ENCODE assay signal across 9 mouse cellular contexts in the genomic region with DNA sequence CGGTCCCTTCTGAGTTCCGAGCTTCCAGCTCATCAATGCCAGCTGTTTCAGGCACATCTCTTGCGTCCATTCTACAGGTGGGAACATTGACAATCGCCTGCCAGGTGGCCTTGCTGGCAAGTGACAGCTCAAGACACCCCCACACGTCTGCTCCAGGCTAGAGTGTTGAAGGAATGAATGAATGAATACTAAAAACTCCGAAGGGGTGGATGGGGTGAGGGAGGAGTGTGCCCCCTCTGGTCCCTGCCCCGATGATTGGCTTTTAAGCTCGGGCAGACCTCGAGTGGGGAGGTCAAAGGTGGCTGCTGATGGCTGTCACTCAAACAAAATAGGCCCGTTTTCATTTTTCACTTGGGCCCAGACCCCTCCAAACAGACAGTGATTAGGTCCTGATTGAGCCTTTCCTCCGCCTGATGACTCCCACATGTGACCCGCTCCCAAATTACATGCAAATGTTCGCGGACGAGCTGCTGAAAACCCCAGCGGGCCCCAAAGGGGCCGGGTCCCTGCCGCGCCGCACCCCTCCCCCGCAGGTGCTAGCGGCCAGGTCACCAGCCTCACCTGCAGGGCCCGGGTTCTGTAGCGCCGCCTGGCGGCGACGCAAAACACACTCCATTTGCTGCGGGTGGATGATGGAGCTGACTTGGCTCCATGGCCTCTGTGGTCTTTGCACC.
DNase-seq lines count a peak whose midpoint lies in the region; ATAC-seq and TF ChIP-seq lines count a peak whose summit lies in the region.
"Had no signal": no experiment of that assay in that cellular context is flagged by ENCODE, and none has a peak within 500 bp of the region (broad histone marks: within the 10 kb centered on the region; RNA-seq: fewer than 3 reads in every experiment).

No protein-coding gene starts in this region.

- H3K4me3 ChIP-seq in layer of hippocampus, adult 2 months, result no peak overlapping the region
- H3K4me3 ChIP-seq in cerebellum, adult 2 months (replicated peaks; ENCODE audit: insufficient read depth, low read depth, low read length), result no peak overlapping the region
- H3K4me3 ChIP-seq in lung, postnatal 0 days (ENCODE audit: low read depth, low read length), result peak overlapping the region; percentile 20; the same call in 1 of the 2 replicates
- H3K4me3 ChIP-seq in stomach, embryonic 15.5 days (replicated peaks), result peak overlapping the region; percentile 28

- intact Hi-C loops in left cerebral cortex, postnatal 25 days (cut with DNase I), result loop anchor here (2.0 kb wide), 2 partner anchors 66 to 78 kb away; no protein-coding TSS in a partner anchor

- H3K9ac ChIP-seq in lung, postnatal 0 days (replicated peaks; ENCODE audit: low read depth), result no peak overlapping the region
- no peak overlapping the region for H3K9ac ChIP-seq in stomach, embryonic 15.5 days

- H3K27ac ChIP-seq in layer of hippocampus, adult 2 months, result no peak overlapping the region
- no peak overlapping the region for H3K27ac ChIP-seq in cerebellum, adult 2 months (ENCODE audit: insufficient read depth, low read length)
- H3K27ac ChIP-seq in lung, postnatal 0 days (ENCODE audit: low read length), result no peak overlapping the region
- H3K27ac ChIP-seq in stomach, embryonic 15.5 days, result no peak overlapping the region

- H3K9me3 ChIP-seq in lung, postnatal 0 days (ENCODE audit: low read length), result no peaks in the 10 kb centered on the region
- no peaks in the 10 kb centered on the region for H3K9me3 ChIP-seq in stomach, embryonic 15.5 days

- H3K27me3 ChIP-seq in cerebellum, adult 2 months (ENCODE audit: control insufficient read depth, insufficient read depth, low read length), result peaks cover 9% of the 10 kb centered on the region; the same call in 1 of the 2 replicates
- H3K27me3 ChIP-seq in lung, postnatal 0 days (replicated peaks; ENCODE audit: insufficient read depth, low read length), result peaks cover 27% of the 10 kb centered on the region
- H3K27me3 ChIP-seq in stomach, embryonic 15.5 days (replicated peaks), result peaks cover 7% of the 10 kb centered on the region; the same call in 1 of the 2 replicates

- H3K4me1 ChIP-seq in cerebellum, adult 2 months (ENCODE audit: control insufficient read depth, insufficient read depth, low read length), result peaks cover 8% of the 10 kb centered on the region; the same call in 1 of the 2 replicates
- H3K4me1 ChIP-seq in lung, postnatal 0 days (ENCODE audit: insufficient read depth, low read depth, low read length), result no peaks in the 10 kb centered on the region
- peaks cover 26% of the 10 kb centered on the region for H3K4me1 ChIP-seq in stomach, embryonic 15.5 days

- TF ChIP-seq EP300 in lung, postnatal 0 days (IDR thresholded peaks at IDR 0.05), result no peak

- TF ChIP-seq CTCF in layer of hippocampus, adult 2 months (conservative IDR thresholded peaks at IDR 0.05), result peak; percentile 75
- peak; percentile 65 for TF ChIP-seq CTCF in cerebellum, adult 2 months (IDR thresholded peaks at IDR 0.05; ENCODE audit: borderline replicate concordance, insufficient read depth, low read depth, low read length)
- peak; percentile 77 for TF ChIP-seq CTCF in lung, postnatal 0 days (IDR thresholded peaks at IDR 0.05)

- 3% methylated on average over 29 of the region's 29 CpGs for WGBS in cerebellum, adult 2 months
- WGBS in lung, postnatal 0 days, result 4% methylated on average over 29 of the region's 29 CpGs
- WGBS in stomach, embryonic 15.5 days, result 6% methylated on average over 29 of the region's 29 CpGs

- H3K4me2 ChIP-seq in lung, postnatal 0 days (replicated peaks; ENCODE audit: low read depth, low read length), result 0 out of 2 replicates have a peak overlapping the region, but pooled peaks have one; percentile 30
- peak overlapping the region; percentile 67 for H3K4me2 ChIP-seq in stomach, embryonic 15.5 days

- H3K36me3 ChIP-seq in lung, postnatal 0 days (ENCODE audit: insufficient read depth, low read length), result no peaks in the 10 kb centered on the region
- no peaks in the 10 kb centered on the region for H3K36me3 ChIP-seq in stomach, embryonic 15.5 days

- no peak for TF ChIP-seq POLR2A in cerebellum, adult 2 months (IDR thresholded peaks at IDR 0.05; ENCODE audit: borderline replicate concordance, insufficient read depth, low read length)

- no peak for DNase-seq in layer of hippocampus, adult 2 months (ENCODE audit: low spot score in 2 of 2)
- no peak for DNase-seq in layer of hippocampus, adult 9-10 months (ENCODE audit: low spot score)
- DNase-seq in cerebellum, adult 2 months, result peak; percentile 36 to 48
- DNase-seq in gastrocnemius, postnatal 10 days, result peak; percentile 46
- DNase-seq in kidney, adult 9 months, result peak; percentile 31
- DNase-seq in lung, postnatal 0 days (ENCODE audit: low spot score), result peak; percentile 50
- DNase-seq in left cerebral cortex, postnatal 25 days (ENCODE audit: low spot score in 2 of 2), result no peak

- peak; percentile 51 for ATAC-seq in lung, postnatal 0 days
- no peak for ATAC-seq in stomach, embryonic 15.5 days (ENCODE audit: insufficient read depth, low FRiP score, low read depth)
- ATAC-seq: Patski had no signal

Comparison
In these comparisons a context has a peak if more than half of its experiments do, and no peak if none do; other contexts are left out.
1. DNase-seq: peak in cerebellum, adult 2 months (2 of 2), gastrocnemius, postnatal 10 days (single experiment), kidney, adult 9 months (single experiment) and lung, postnatal 0 days (single experiment); none in layer of hippocampus, adult 2 months (0 of 2), layer of hippocampus, adult 9-10 months (single experiment) and left cerebral cortex, postnatal 25 days (0 of 2).
2. H3K4me3 ChIP-seq: peak in lung, postnatal 0 days (single experiment) and stomach, embryonic 15.5 days (single experiment); none in layer of hippocampus, adult 2 months (single experiment) and cerebellum, adult 2 months (single experiment).
3. Peak in every context shown above with its lines, with median percentiles within 50 percentile points of each other: CTCF ChIP-seq.